Mouse (Mus musculus) bone marrow, adult 2 months (tissue): ENCODE results near the gene Cyfip2.

Experiments used
- CTCF ChIP-seq: fragments of 200-500 bp; IDR thresholded peaks from 2 replicates; pipeline ENCODE4 v1.5.1; 2011; ENCODE audit warnings: low read length, control low read depth; ENCODE audit not compliant: control insufficient read depth, insufficient read depth
- POLR2A ChIP-seq: fragments of 200-500 bp; IDR thresholded peaks from 2 replicates; pipeline ENCODE4 v1.6.1; 2011; ENCODE audit warnings: low read depth, mild to moderate bottlenecking, control low read depth, low read length, borderline replicate concordance; ENCODE audit not compliant: control insufficient read depth

DNA sequence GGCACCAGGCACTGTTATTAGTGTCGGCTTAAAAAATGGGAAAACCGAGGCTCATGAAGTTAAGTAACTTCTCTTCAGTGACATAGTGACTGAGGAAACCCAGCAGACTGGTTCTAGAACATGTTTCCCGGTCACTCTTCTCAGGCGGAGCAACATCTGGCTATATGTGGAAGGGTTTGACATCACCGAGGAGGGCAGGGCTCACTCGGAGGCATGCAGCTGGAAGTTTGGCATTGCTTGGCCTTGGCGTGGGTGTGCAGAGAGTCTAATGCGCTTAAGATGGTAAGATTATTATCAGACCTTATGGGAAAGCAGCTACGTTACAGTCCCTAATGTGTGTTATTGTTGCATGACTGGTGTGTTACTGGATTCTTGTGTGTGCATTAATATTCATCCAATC is 140.5 kb downstream of the Cyfip2 start:
- no peak for TF ChIP-seq CTCF
- no peak for TF ChIP-seq POLR2A
